Mouse (Mus musculus) midbrain, embryonic 15.5 days (tissue): ENCODE results near the gene Fcrl1. TPM values are rescaled to one million over a fixed set of nuclear protein-coding genes. Genes with fewer than 3 reads are reported as not detected.

Source experiments
- ATAC-seq: fragments of 200-750 bp; cut with Nextera tagmentation; replicated peaks from 2 replicates; pipeline ENCODE4 v1.8.0; 2017; ENCODE audit warnings: moderate TSS enrichment
- H3K27ac ChIP-seq: fragments of 300-500 bp; sonication (generic); 2 replicates; pipeline ENCODE4 v1.5.1; 2015; ENCODE audit warnings: mild to moderate bottlenecking, inconsistent platforms
- H3K27me3 ChIP-seq: fragments of 300-500 bp; sonication (generic); replicated peaks from 2 replicates; pipeline ENCODE4 v1.6.1; 2015; ENCODE audit warnings: inconsistent platforms
- H3K36me3 ChIP-seq: fragments of 300-500 bp; sonication (generic); replicated peaks from 2 replicates; pipeline ENCODE4 v1.6.1; 2015; ENCODE audit warnings: inconsistent platforms
- H3K4me1 ChIP-seq: fragments of 300-500 bp; sonication (generic); 2 replicates; pipeline ENCODE4 v1.6.1; 2015; ENCODE audit warnings: inconsistent platforms
- H3K4me2 ChIP-seq: fragments of 300-500 bp; sonication (generic); 2 replicates; pipeline ENCODE4 v1.6.1; 2015; ENCODE audit warnings: inconsistent platforms, mild to moderate bottlenecking, moderate library complexity
- H3K4me3 ChIP-seq: fragments of 300-500 bp; sonication (generic); 2 replicates; pipeline ENCODE4 v1.5.1; 2015; ENCODE audit warnings: mild to moderate bottlenecking, inconsistent platforms
- H3K9ac ChIP-seq: fragments of 300-500 bp; sonication (generic); 2 replicates; pipeline ENCODE4 v1.6.1; 2015; ENCODE audit warnings: mild to moderate bottlenecking, inconsistent platforms
- H3K9me3 ChIP-seq: fragments of 300-500 bp; sonication (generic); 2 replicates; pipeline ENCODE4 v1.6.1; 2016; ENCODE audit warnings: inconsistent platforms
- WGBS: fragments of 180-500 bp; shearing (Covaris S2); methylation state at CpG from one replicate; pipeline ENCODE4 v1.1.7; 2015; ENCODE audit warnings: mixed read lengths; 5-methylcytosine and 5-hydroxymethylcytosine counted together
- polyA plus RNA-seq: library from polyadenylated mRNA; unstranded; fragments of >200 nt; fragmentation: Nextera tagmentation; extraction: Ambion mirVana; gene quantifications from 2 replicates; pipeline ENCODE4 v1.2.1, GENCODE M21; 2015

Fcrl1 gene
- polyA plus RNA-seq, 1 experiment from 2014 or later: not detected

- Histone ChIP-seq H3K9me3 (no peaks in the 10 kb centered on the region), H3K4me2 (no peak overlapping the region), H3K27ac (no peak overlapping the region), H3K4me3 (no peak overlapping the region), H3K27me3 (no peaks in the 10 kb centered on the region), H3K4me1 (no peaks in the 10 kb centered on the region), H3K36me3 (no peaks in the 10 kb centered on the region), H3K9ac (no peak overlapping the region)
- WGBS: 78% methylated on average over 4 of the region's 4 CpGs
- no peak for ATAC-seq
These were observed 46.3 kb downstream of the Fcrl1 start for GRCm38 (mm10) chr3:87422386-87422910.

- Histone ChIP-seq H3K4me3 (no peak within 1 kb of the TSS), H3K9ac (no peak within 1 kb of the TSS), H3K27ac (no peak within 1 kb of the TSS), H3K4me2 (no peak within 1 kb of the TSS), H3K9me3 (no peaks in the 10 kb centered on the region), H3K4me1 (no peaks in the 10 kb centered on the region), H3K27me3 (no peaks in the 10 kb centered on the region), H3K36me3 (no peaks in the 10 kb centered on the region)
- no peak for ATAC-seq
- 93% methylated on average over 5 of the region's 5 CpGs for WGBS
These were observed 59.3 kb downstream of the Fcrl1 start, which contains the start of gene Fcrl5 for GRCm38 (mm10) chr3:87435479-87435878. Fcrl5 (plus strand) TSS chr3:87435773.

GRCm38 (mm10) chr3:87440586-87440985 is 64.4 kb downstream of the Fcrl1 start:
- 95% methylated on average over 1 of the region's 1 CpGs for WGBS
- ATAC-seq: no peak
- no peaks in the 10 kb centered on the region for H3K9me3 ChIP-seq
- no peak overlapping the region for H3K9ac ChIP-seq
- no peaks in the 10 kb centered on the region for H3K4me1 ChIP-seq
- no peak overlapping the region for H3K4me2 ChIP-seq
- H3K4me3 ChIP-seq: no peak overlapping the region
- no peaks in the 10 kb centered on the region for H3K36me3 ChIP-seq
- no peaks in the 10 kb centered on the region for H3K27me3 ChIP-seq
- H3K27ac ChIP-seq: no peak overlapping the region

- WGBS: 79% methylated on average over 6 of the region's 6 CpGs
- Histone ChIP-seq H3K9ac (no peak overlapping the region), H3K4me1 (no peaks in the 10 kb centered on the region), H3K27me3 (no peaks in the 10 kb centered on the region), H3K9me3 (no peaks in the 10 kb centered on the region), H3K4me3 (no peak overlapping the region), H3K27ac (no peak overlapping the region), H3K36me3 (no peaks in the 10 kb centered on the region), H3K4me2 (no peak overlapping the region)
- no peak for ATAC-seq
These were observed 67.8 kb downstream of the Fcrl1 start for GRCm38 (mm10) chr3:87443968-87444367.

Other genes with a start within 250 kb of the Fcrl1 start
- 7.4 and 8.3 TPM in 2 replicates for gene Kirrel, start 201.6 kb upstream of the Fcrl1 start, polyA plus RNA-seq
- 10.1 and 11.6 TPM in 2 replicates for gene Fcrls, start 112.6 kb upstream of the Fcrl1 start, polyA plus RNA-seq
- 0.19 and 0.66 TPM in 2 replicates for gene Cd5l, start 18.5 kb upstream of the Fcrl1 start, polyA plus RNA-seq
- gene Fcrl5, start 59.4 kb downstream of the Fcrl1 start, polyA plus RNA-seq: not detected in 2 replicates
- 11.3 and 11.6 TPM in 2 replicates for gene Etv3, start 149.0 kb downstream of the Fcrl1 start, polyA plus RNA-seq
- gene Arhgef11, start 241.2 kb downstream of the Fcrl1 start, polyA plus RNA-seq: 27.9 and 28.7 TPM in 2 replicates